Mouse (Mus musculus): ENCODE data around the gene Ccdc24. TPM values are rescaled to one million over a fixed set of nuclear protein-coding genes. Genes with fewer than 3 reads are reported as not detected.

Ccdc24 gene
- polyA plus RNA-seq (2014; fragmentation: Illumina TruSeq; extraction: RNeasy Lipid Tissue Mini Kit (QIAGEN cat#74804); ENCODE audit: low read depth, low replicate concordance): 0.94 TPM

GRCm38 (mm10) chr4:117872471-117872886, at the start of gene Ccdc24:
TSS of gene Ccdc24 (minus strand) at chr4:117872557.

GRCm38 (mm10) chr4:117914591-117915442, 42.5 kb upstream of the Ccdc24 start, which contains the start of gene Ipo13:
TSS of gene Ipo13 (minus strand) at chr4:117914999.

GRCm38 (mm10) chr4:117891738-117892161, 19.4 kb upstream of the Ccdc24 start, which contains the start of gene Dph2:
TSS of gene Dph2 (minus strand) at chr4:117892032.

DNA sequence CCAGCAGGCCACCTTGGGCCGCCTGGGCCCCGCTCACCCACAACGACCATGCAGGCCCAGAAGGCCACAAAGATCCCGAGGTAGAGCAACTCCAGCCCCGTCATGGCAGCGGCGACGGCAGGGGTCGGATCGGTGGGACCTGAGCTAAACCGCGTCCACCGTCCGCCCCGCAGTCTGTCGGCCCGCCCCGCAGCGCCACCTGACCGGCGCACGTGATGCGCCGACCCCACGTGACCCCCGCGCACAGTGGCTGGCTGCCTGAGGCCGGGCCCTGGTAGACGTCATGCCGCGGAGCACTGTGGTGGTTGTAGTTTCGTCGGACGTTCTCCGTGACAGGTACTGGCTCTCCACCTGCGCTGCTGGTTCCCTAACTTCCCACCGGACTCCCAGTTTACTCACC, 14.8 kb upstream of the Ccdc24 start, which contains the start of gene Atp6v0b:
Atp6v0b (minus strand) TSS at position 201 of the 400 bp plus-strand sequence.

GRCm38 (mm10) chr4:117882701-117883691, 10.6 kb upstream of the Ccdc24 start, which contains the start of gene B4galt2:
TSS of gene B4galt2 (minus strand) at chr4:117883487.

DNA sequence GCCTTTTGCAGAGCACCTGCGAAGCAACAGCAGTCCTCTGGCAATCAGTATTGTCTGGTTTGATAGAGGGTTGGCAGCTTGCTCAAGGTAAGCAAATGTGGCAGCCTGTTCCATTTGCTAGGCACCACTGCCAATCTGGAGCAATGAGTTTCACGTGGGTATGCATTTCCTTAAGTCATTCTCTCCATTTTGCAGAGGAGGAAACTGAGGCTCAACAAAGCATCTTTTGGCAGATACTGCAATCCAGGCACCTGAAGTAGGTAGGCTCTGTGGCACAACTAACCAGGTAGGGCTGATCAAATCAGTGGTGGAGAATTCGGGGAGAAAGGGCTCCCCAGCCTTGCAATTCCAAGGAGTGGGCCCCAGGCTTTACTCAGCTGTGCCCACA, 37.9 kb downstream of the Ccdc24 start, which contains the start of gene Slc6a9:
Slc6a9 (plus strand) TSS at position 50 of the 388 bp plus-strand sequence.

Other genes starting within 250 kb of the Ccdc24 start
- 19.4 TPM for gene Dmap1, start 190.3 kb downstream of the Ccdc24 start, polyA plus RNA-seq (2014; fragmentation: Illumina TruSeq; extraction: RNeasy Lipid Tissue Mini Kit (QIAGEN cat#74804); ENCODE audit: low read depth, low replicate concordance)
- gene Gm12845, start 148.1 kb downstream of the Ccdc24 start, polyA plus RNA-seq (2014; fragmentation: Illumina TruSeq; extraction: RNeasy Lipid Tissue Mini Kit (QIAGEN cat#74804); ENCODE audit: low read depth, low replicate concordance): not detected
- gene Klf17, start 106.9 kb downstream of the Ccdc24 start, polyA plus RNA-seq (2014; fragmentation: Illumina TruSeq; extraction: RNeasy Lipid Tissue Mini Kit (QIAGEN cat#74804); ENCODE audit: low read depth, low replicate concordance): not detected
- gene Slc6a9, start 38.1 kb downstream of the Ccdc24 start, polyA plus RNA-seq (2014; fragmentation: Illumina TruSeq; extraction: RNeasy Lipid Tissue Mini Kit (QIAGEN cat#74804); ENCODE audit: low read depth, low replicate concordance): 1.4 TPM
- gene B4galt2, start 10.9 kb upstream of the Ccdc24 start, polyA plus RNA-seq (2014; fragmentation: Illumina TruSeq; extraction: RNeasy Lipid Tissue Mini Kit (QIAGEN cat#74804); ENCODE audit: low read depth, low replicate concordance): 6.0 TPM
- 169 TPM for gene Atp6v0b, start 14.8 kb upstream of the Ccdc24 start, polyA plus RNA-seq (2014; fragmentation: Illumina TruSeq; extraction: RNeasy Lipid Tissue Mini Kit (QIAGEN cat#74804); ENCODE audit: low read depth, low replicate concordance)
- 5.8 TPM for gene Dph2, start 19.5 kb upstream of the Ccdc24 start, polyA plus RNA-seq (2014; fragmentation: Illumina TruSeq; extraction: RNeasy Lipid Tissue Mini Kit (QIAGEN cat#74804); ENCODE audit: low read depth, low replicate concordance)
- 55.1 TPM for gene Ipo13, start 42.4 kb upstream of the Ccdc24 start, polyA plus RNA-seq (2014; fragmentation: Illumina TruSeq; extraction: RNeasy Lipid Tissue Mini Kit (QIAGEN cat#74804); ENCODE audit: low read depth, low replicate concordance)
- gene Artn, start 57.2 kb upstream of the Ccdc24 start, polyA plus RNA-seq (2014; fragmentation: Illumina TruSeq; extraction: RNeasy Lipid Tissue Mini Kit (QIAGEN cat#74804); ENCODE audit: low read depth, low replicate concordance): not detected

Data from heart, adult 10 weeks (tissue).